Mouse (Mus musculus) 3T3-L1 (cell line): Measurements from ENCODE around the gene Nxnl2.

Experiments
- DNase-seq: peaks from one replicate; pipeline ENCODE4 v3.0.0-alpha.2; 2015; ENCODE audit warnings: low read depth, low spot score

Nxnl2 gene

GRCm38 (mm10) chr13:51170691-51171680, at the start of gene Nxnl2:
Nxnl2 (plus strand) TSS chr13:51171022.
- DNase-seq, result no peak

- DNase-seq, result no peak
Measured at GRCm38 (mm10) chr13:51121966-51122365, 48.9 kb upstream of the Nxnl2 start.

- DNase-seq, result no peak
Measured at GRCm38 (mm10) chr13:51122771-51123170, 48.1 kb upstream of the Nxnl2 start.

GRCm38 (mm10) chr13:51125357-51125756, 45.5 kb upstream of the Nxnl2 start:
- no peak for DNase-seq

GRCm38 (mm10) chr13:51127906-51128305, 42.9 kb upstream of the Nxnl2 start:
- DNase-seq, result no peak

GRCm38 (mm10) chr13:51128417-51128816, 42.4 kb upstream of the Nxnl2 start:
- DNase-seq, result peak; percentile 30

- DNase-seq, result no peak
Measured at GRCm38 (mm10) chr13:51131179-51131578, 39.6 kb upstream of the Nxnl2 start.

GRCm38 (mm10) chr13:51136315-51136714, 34.5 kb upstream of the Nxnl2 start:
- no peak for DNase-seq

- DNase-seq, result peak; percentile 12
Measured at GRCm38 (mm10) chr13:51136996-51137701, 33.7 kb upstream of the Nxnl2 start.

GRCm38 (mm10) chr13:51137702-51138031, 33.2 kb upstream of the Nxnl2 start:
- DNase-seq, result no peak

GRCm38 (mm10) chr13:51147106-51147505, 23.7 kb upstream of the Nxnl2 start:
- DNase-seq, result no peak

GRCm38 (mm10) chr13:51152966-51153669, 17.7 kb upstream of the Nxnl2 start:
- no peak for DNase-seq

GRCm38 (mm10) chr13:51153670-51154030, 17.2 kb upstream of the Nxnl2 start:
- DNase-seq, result no peak

GRCm38 (mm10) chr13:51155178-51156013, 15.4 kb upstream of the Nxnl2 start:
- DNase-seq, result no peak

- no peak for DNase-seq
Measured at GRCm38 (mm10) chr13:51156014-51156386, 14.8 kb upstream of the Nxnl2 start.

- DNase-seq, result no peak
Measured at GRCm38 (mm10) chr13:51157291-51157690, 13.5 kb upstream of the Nxnl2 start.

GRCm38 (mm10) chr13:51161672-51162071, 9.2 kb upstream of the Nxnl2 start:
- no peak for DNase-seq

- DNase-seq, result no peak
Measured at GRCm38 (mm10) chr13:51162246-51162645, 8.6 kb upstream of the Nxnl2 start.

- no peak for DNase-seq
Measured at GRCm38 (mm10) chr13:51166711-51167110, 4.1 kb upstream of the Nxnl2 start.

GRCm38 (mm10) chr13:51170215-51170614, 607 bp upstream of the Nxnl2 start:
- no peak for DNase-seq

GRCm38 (mm10) chr13:51172601-51173000, 1.8 kb downstream of the Nxnl2 start:
- no peak for DNase-seq
